Mouse (Mus musculus): ENCODE measurements at regions not wholly inside any gene's neighbourhood (a gene's known extent, or its start where the extent isn't known, plus 50 kb on each side); places are given as distances from the start of the nearest gene placed in this dataset.

DNA sequence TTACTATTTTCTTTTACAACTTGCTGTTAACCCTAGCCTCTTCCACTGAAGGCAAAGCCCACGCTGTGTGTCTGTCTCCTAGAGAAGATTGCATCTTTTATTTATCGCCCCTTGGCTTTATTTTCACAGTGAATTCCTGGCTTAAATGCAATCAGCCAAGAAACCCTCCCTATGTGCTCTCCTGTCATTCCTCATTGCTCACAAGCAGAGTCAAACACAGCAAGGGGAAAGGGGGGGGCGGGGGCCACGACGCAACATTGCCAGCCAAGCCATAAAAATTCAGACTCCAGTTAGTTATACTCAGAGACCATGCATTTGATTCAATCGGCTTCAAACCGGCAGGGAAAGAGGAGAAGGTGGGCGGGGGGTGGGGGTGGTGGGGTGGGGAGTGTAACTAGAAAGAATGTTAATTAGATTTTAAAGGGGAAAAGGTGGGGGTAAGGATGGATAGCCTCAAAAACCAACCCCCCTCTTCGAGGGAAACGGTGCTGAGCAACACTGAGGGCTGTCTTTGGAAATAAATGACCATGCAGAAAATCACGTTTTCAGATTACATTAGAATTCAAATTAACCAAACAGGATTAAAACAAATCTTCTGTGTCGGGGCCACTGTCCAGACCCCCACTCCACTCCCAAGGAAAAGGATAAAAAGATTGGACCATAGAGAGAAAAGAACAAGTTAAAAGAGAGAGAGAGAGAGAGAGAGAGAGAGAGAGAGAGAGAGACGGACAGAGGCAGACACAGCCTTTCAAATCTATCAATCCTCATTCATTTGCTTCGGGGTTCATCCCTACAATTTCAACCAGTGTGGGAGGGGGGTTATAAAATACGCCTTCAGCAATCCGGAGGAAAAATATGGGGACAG lies 156.6 kb upstream of the Smim15 start:
- peaks cover 25% of the 10 kb centered on the region for H3K4me1 ChIP-seq (ENCODE audit: control insufficient read depth)
- no peaks in the 10 kb centered on the region for H3K36me3 ChIP-seq (ENCODE audit: control insufficient read depth)
- peaks cover 76% of the 10 kb centered on the region for H3K27me3 ChIP-seq (ENCODE audit: control insufficient read depth)
- H3K9me3 ChIP-seq (ENCODE audit: control insufficient read depth, low read length): peaks cover 10% of the 10 kb centered on the region; the same call in 1 of the 2 replicates
- TF ChIP-seq TAL1 (IDR thresholded peaks at IDR 0.05; ENCODE audit: low read length) (no peak), GATA1 (IDR thresholded peaks at IDR 0.05; ENCODE audit: low read length) (no peak)
- no peak overlapping the region for H3K4me3 ChIP-seq (replicated peaks)

DNA sequence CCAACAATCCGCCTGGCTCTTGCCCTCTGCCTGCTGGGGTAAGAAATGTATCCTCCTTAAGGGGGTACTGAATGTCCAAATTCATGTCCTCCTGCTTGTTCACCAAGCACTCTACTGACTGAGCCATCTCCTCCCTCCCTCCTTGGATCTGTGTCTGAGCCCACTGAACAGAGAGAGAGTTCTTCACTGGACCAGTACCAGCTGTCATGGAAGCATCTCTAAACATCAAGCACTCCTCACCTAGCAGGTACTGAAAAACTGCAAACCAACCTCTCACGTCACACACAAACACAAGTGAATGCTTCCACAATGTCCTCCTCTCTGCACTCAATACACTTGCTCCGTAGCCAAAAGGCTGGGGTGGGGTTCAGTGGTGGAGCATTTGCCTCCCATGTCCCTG lies 159.4 kb upstream of the Smim15 start:
- Histone ChIP-seq H3K4me1 (ENCODE audit: control insufficient read depth) (peaks cover 8% of the 10 kb centered on the region), H3K27me3 (ENCODE audit: control insufficient read depth) (peaks cover 48% of the 10 kb centered on the region), H3K36me3 (ENCODE audit: control insufficient read depth) (no peaks in the 10 kb centered on the region), H3K4me3 (replicated peaks) (no peak overlapping the region), H3K9me3 (ENCODE audit: control insufficient read depth, low read length) (peaks cover 5% of the 10 kb centered on the region; the same call in 1 of the 2 replicates)
- TF ChIP-seq GATA1 (IDR thresholded peaks at IDR 0.05; ENCODE audit: low read length): no peak
- TF ChIP-seq TAL1 (IDR thresholded peaks at IDR 0.05; ENCODE audit: low read length): no peak

DNA sequence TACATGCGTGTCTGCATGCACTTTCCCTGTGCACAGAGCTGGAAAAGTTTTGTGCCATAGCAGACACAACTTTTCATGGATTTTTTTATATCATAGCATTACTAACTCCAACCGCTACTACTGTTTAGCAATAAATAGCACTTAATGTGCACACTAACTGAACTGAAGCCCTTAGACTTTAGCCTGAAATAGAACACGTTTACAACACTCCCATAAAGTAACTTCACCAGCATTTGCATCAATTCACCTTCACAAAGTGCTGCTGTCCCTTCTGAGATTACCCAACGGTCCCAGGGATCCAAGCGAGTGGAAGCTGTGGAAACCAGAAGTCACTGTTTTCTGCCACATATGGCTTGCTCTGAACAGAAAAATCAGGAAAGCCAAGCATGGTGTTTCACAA lies 161.9 kb upstream of the Smim15 start:
- no peak overlapping the region for H3K4me3 ChIP-seq (replicated peaks)
- no peaks in the 10 kb centered on the region for H3K36me3 ChIP-seq (ENCODE audit: control insufficient read depth)
- H3K9me3 ChIP-seq (ENCODE audit: control insufficient read depth, low read length): no peaks in the 10 kb centered on the region
- no peak for TF ChIP-seq TAL1 (IDR thresholded peaks at IDR 0.05; ENCODE audit: low read length)
- no peak for TF ChIP-seq GATA1 (IDR thresholded peaks at IDR 0.05; ENCODE audit: low read length)
- no peaks in the 10 kb centered on the region for H3K4me1 ChIP-seq (ENCODE audit: control insufficient read depth)
- peaks cover 23% of the 10 kb centered on the region for H3K27me3 ChIP-seq (ENCODE audit: control insufficient read depth)

DNA sequence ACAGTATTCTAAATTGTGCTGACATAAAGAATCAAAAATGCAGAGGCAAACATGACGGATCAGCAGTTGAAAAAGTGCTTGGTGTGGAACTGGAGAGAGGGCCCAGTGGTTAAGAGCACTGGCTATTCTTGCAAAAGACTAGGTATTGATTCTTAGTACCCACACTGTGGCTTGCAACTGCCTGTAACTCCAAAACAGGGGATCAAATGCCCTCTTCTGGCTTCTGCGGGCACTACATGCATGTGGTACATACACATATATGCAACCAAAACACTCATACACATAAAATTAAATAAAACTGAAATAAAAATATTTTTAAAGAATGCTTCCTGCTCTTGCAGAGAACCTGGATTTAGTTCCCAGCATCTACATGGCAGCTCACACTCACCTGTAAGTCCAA lies 163.7 kb upstream of the Smim15 start:
- H3K9me3 ChIP-seq (ENCODE audit: control insufficient read depth, low read length): no peaks in the 10 kb centered on the region
- H3K27me3 ChIP-seq (ENCODE audit: control insufficient read depth): peaks cover 6% of the 10 kb centered on the region
- TF ChIP-seq GATA1 (IDR thresholded peaks at IDR 0.05; ENCODE audit: low read length) (no peak), TAL1 (IDR thresholded peaks at IDR 0.05; ENCODE audit: low read length) (no peak)
- no peaks in the 10 kb centered on the region for H3K4me1 ChIP-seq (ENCODE audit: control insufficient read depth)
- no peaks in the 10 kb centered on the region for H3K36me3 ChIP-seq (ENCODE audit: control insufficient read depth)
- no peak overlapping the region for H3K4me3 ChIP-seq (replicated peaks)

DNA sequence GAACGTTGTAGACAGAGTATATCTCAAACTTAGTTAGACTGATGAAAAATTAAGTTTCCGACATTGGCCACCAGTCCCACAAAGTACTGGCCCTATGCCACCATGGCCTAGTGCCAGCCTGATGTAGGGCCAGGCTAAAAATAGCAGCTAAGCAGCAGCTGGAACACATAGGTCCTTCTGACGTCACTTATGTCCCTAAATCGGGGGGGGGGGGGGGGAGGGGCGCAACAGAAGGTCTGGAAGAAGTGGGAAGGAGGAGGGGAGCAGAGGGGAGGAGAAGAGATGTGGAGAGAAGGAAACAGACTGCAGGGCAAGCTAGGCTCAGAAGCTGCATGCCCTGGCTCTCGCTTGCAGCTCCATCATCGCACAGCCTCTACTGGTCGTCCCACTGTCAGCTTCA lies 164.7 kb upstream of the Smim15 start:
- no peaks in the 10 kb centered on the region for H3K9me3 ChIP-seq (ENCODE audit: control insufficient read depth, low read length)
- no peaks in the 10 kb centered on the region for H3K27me3 ChIP-seq (ENCODE audit: control insufficient read depth)
- no peak overlapping the region for H3K4me3 ChIP-seq (replicated peaks)
- no peaks in the 10 kb centered on the region for H3K4me1 ChIP-seq (ENCODE audit: control insufficient read depth)
- no peaks in the 10 kb centered on the region for H3K36me3 ChIP-seq (ENCODE audit: control insufficient read depth)
- no peak for TF ChIP-seq GATA1 (IDR thresholded peaks at IDR 0.05; ENCODE audit: low read length)
- no peak for TF ChIP-seq TAL1 (IDR thresholded peaks at IDR 0.05; ENCODE audit: low read length)

DNA sequence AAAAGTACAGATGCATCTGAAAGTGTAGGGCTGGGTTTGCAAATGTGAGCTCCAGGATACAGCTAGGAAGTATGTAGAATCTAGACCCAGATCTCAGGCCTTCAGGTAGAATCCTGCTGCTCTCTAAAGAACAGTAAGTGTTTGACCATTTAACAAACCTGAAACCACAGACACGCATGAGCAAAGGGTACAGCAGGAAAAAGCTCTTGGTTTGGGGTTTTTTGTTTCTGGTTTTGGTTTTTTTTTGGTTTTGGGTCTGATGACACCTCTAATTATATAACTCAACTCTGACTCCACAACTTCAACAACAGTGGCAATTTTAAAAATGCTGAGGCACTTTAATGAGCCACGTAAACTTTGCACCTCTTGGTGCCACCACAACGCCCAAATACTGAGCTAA lies 165.3 kb upstream of the Smim15 start:
- no peaks in the 10 kb centered on the region for H3K9me3 ChIP-seq (ENCODE audit: control insufficient read depth, low read length)
- H3K36me3 ChIP-seq (ENCODE audit: control insufficient read depth): no peaks in the 10 kb centered on the region
- H3K4me1 ChIP-seq (ENCODE audit: control insufficient read depth): no peaks in the 10 kb centered on the region
- TF ChIP-seq GATA1 (IDR thresholded peaks at IDR 0.05; ENCODE audit: low read length): no peak
- TF ChIP-seq TAL1 (IDR thresholded peaks at IDR 0.05; ENCODE audit: low read length): no peak
- H3K4me3 ChIP-seq (replicated peaks): no peak overlapping the region
- no peaks in the 10 kb centered on the region for H3K27me3 ChIP-seq (ENCODE audit: control insufficient read depth)

DNA sequence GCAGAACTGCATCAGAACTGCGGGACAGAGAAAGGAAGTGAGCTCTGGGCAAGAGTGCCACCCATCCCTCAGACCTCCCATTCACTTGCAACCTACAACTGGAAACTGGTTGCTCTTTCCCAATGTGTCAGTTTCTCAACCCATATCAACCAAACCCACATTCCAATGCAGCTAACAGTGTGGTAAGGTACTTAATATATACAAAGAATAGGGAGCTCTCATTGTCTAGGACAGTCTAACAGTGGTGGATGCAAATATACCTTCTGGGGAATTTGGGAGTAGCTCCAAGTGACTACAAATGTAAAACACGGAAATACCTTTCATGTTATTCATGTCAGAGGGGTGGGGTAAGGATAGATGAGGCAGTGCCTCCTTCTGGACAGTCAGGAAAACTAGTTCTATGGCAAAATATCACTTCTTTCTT lies 171.0 kb upstream of the Smim15 start:
- no peaks in the 10 kb centered on the region for H3K27me3 ChIP-seq (ENCODE audit: control insufficient read depth)
- H3K9me3 ChIP-seq (ENCODE audit: control insufficient read depth, low read length): no peaks in the 10 kb centered on the region
- no peaks in the 10 kb centered on the region for H3K4me1 ChIP-seq (ENCODE audit: control insufficient read depth)
- H3K4me3 ChIP-seq (replicated peaks): no peak overlapping the region
- no peaks in the 10 kb centered on the region for H3K36me3 ChIP-seq (ENCODE audit: control insufficient read depth)
- no peak for TF ChIP-seq TAL1 (IDR thresholded peaks at IDR 0.05; ENCODE audit: low read length)
- no peak for TF ChIP-seq GATA1 (IDR thresholded peaks at IDR 0.05; ENCODE audit: low read length)

DNA sequence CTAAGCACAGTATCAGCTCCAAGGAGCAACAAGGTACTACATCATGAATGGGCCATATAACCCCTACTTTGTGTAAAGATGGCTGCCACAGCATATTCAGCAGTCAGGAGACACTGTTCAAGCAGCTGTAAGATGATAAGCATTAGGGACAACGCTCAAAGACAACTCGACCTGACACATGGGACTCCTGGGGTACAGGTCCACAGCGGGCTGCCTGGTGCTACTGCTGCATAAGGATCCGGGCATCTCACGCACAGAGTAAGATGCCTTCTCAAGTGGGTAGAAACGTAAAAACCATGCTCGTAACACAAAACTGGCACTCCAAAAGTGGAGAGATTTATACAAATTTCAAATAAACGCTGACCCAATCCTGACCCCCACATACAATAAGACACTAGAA lies 171.7 kb upstream of the Smim15 start:
- H3K4me1 ChIP-seq (ENCODE audit: control insufficient read depth): no peaks in the 10 kb centered on the region
- H3K4me3 ChIP-seq (replicated peaks): no peak overlapping the region
- no peaks in the 10 kb centered on the region for H3K36me3 ChIP-seq (ENCODE audit: control insufficient read depth)

DNA sequence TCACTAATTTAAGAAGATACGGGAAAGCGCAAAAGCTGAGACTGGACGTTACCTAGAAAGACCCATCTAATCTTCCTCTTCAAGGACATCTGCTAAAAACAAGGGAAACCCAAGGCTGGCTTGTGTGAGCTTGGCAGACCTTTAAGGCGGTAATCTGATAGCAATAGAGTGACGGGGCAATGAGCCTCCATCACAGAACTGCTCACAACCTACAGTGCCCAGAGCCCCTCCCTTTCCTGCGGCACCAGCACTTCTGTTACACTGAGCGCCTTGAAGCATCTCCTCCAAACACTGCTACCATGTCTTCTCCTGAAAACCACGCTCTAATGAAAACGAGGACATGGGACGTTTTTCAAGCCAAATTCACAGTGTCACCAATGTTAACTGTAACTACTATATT lies 172.1 kb upstream of the Smim15 start:
- Histone ChIP-seq H3K27me3 (ENCODE audit: control insufficient read depth) (no peaks in the 10 kb centered on the region), H3K36me3 (ENCODE audit: control insufficient read depth) (no peaks in the 10 kb centered on the region), H3K4me3 (replicated peaks) (no peak overlapping the region), H3K9me3 (ENCODE audit: control insufficient read depth, low read length) (no peaks in the 10 kb centered on the region), H3K4me1 (ENCODE audit: control insufficient read depth) (no peaks in the 10 kb centered on the region)
- TF ChIP-seq GATA1 (IDR thresholded peaks at IDR 0.05; ENCODE audit: low read length) (no peak), TAL1 (IDR thresholded peaks at IDR 0.05; ENCODE audit: low read length) (no peak)

More for the DNA sequence above, 171.7 kb upstream of the Smim15 start:
- TF ChIP-seq GATA1 (IDR thresholded peaks at IDR 0.05; ENCODE audit: low read length) (no peak), TAL1 (IDR thresholded peaks at IDR 0.05; ENCODE audit: low read length) (no peak)
- H3K9me3 ChIP-seq (ENCODE audit: control insufficient read depth, low read length): no peaks in the 10 kb centered on the region
- H3K27me3 ChIP-seq (ENCODE audit: control insufficient read depth): no peaks in the 10 kb centered on the region
